Mouse (Mus musculus): ENCODE results near the gene Gm49336.

Gene Gm49336

DNA sequence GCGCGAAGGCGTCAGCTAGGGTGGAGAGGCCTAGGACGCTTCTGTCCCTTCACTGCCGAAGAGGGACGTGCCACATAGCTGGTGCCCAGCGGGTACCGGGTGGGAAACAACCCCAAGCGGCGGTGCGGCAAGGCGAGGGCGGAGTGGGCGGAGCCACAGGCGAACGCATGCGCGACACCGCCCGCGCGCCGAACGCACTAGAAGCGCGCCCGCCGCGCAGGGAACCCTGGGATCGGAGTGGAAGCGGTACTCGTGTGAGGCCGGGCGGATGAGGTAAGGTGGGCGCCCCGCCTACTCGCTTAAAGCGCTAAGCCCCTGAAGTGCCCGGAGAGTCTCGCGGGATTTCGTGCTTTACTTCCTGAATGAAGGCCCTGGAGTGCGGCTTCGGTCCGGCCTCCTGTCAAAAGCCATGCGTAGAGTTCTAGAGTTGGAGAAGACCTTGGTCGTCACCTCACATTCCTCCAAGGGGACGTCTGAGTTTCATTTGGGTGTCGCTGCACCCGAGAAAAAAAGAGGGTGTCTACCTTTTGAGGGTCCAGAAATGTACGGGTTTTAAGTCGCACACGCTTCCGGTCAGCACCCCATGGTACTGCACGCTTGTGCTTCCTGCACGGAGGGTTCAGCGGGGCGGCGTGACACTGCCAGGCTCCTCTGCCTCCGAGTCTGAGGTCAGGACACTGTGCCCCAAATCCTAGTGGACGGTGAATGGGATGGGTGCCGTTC lies at the start of gene Gm49336, which contains the start of gene Nupl1:
Gene Gm49336, minus strand, starts transcription at position 227 of the 723 bp plus-strand sequence.
Gene Nupl1, minus strand, starts transcription at position 151 of the 723 bp plus-strand sequence.
- peak; percentile 94 for DNase-seq (ENCODE audit: extremely low spot score)

DNA sequence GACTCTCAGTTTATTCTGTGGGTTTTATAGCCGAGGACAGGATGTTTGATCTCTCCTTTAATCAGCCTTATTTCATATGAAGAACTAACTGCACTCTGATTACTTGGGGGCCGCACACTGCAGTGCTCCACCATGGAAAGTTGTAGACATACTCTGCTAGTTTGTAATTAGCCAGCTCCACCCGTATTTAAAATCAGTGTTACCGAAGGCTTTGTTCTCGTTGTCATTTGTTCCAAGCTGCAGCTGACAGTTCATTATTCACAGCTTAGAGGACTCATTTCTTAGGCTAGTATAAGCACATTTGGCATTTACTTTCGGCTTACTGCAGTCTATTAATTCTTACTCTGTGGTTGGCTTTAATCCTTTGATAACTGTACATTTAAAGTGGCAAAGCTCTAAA lies 49.7 kb upstream of the Gm49336 start:
- DNase-seq (ENCODE audit: extremely low spot score) = no peak

GRCm38 (mm10) chr14:60300224-60300991 lies 49.1 kb upstream of the Gm49336 start:
- DNase-seq (ENCODE audit: extremely low spot score) = no peak

DNA sequence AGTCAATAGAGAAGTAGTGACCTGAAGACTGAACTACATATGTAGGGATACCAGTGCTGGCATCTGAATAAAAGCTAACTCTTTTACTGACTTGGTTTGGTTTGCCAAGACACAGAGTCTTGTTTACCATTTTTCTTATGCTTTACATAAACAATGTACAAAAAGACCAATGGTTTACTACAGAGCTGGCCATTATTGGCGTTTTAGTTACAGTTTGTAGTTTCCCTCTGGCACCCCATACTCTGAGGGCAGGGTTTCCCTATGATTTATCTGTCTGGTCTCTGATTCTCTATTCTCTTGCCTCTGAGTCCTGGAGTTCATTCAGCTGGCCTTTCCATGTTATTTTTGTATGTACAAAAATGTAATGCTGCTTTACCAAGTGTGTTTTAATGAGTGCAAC lies 44.2 kb upstream of the Gm49336 start:
- DNase-seq (ENCODE audit: extremely low spot score) = no peak

DNA sequence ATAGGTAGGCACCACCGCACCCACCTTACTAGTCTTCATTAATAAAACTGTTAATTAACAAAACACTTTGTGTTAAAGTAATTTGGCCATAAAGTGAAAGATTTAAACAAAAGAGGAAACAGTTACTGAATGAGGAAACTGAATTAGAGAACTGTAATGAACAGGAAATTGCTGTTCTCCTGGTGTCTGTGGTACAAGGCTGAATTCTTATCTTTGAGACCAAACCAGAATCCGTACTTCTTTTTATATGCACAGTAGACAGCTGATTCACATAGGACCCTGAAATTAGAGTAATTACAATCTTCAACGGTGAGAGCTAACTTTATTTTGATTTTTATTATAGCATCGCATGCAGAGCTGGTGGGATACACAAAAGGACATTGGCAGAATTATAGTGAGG lies 39.1 kb upstream of the Gm49336 start:
- DNase-seq (ENCODE audit: extremely low spot score) = no peak

- DNase-seq (ENCODE audit: extremely low spot score) = no peak
These were observed 35.0 kb upstream of the Gm49336 start for GRCm38 (mm10) chr14:60286194-60286863.

DNA sequence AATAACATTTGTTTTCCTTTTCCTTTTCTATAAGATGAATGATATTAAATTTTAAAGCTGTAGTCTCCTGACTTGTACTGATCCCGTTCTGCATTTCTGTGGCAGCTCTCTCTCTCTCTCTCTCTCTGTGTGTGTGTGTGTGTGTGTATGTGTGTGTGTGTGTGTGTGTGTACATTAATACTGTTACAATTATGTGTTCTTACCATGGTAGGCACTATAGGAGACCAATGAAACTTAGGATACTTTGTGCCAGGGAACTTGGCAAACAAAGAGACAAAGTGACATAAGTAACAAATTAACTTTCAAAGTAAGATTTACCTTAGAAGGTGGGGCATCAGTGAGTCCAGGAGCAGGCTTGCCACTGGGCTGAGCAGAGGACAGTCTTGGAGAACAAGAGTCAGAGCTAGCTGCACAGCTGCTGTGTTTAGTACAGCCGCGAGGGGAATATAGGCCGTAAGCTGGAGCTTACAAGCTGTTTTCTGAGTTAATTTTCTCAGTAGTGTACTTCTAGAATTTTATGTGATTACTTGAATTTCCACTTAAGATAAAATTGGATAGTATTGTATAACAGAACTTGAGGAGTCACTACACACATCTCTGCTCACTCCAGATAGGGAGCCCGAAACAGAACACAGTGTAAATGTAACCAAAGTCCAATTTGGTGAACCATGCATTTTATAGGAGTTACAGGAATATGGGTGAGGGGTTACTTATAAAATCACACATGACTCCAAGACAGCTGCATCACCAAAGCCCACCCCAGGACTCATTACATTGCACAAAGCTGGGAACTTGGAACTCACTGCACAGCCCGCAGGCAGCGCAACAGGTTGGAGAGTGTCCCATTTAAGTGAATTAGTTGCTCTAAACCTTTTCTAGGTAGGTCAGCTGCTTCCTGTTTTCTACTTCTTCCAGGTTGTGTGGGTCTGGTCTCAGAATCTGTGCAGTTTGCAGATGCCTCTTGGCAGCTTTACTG lies 24.3 kb upstream of the Gm49336 start:
- no peak for DNase-seq (ENCODE audit: extremely low spot score)

- no peak for DNase-seq (ENCODE audit: extremely low spot score)
These were observed 22.0 kb upstream of the Gm49336 start for GRCm38 (mm10) chr14:60273346-60273745.

DNA sequence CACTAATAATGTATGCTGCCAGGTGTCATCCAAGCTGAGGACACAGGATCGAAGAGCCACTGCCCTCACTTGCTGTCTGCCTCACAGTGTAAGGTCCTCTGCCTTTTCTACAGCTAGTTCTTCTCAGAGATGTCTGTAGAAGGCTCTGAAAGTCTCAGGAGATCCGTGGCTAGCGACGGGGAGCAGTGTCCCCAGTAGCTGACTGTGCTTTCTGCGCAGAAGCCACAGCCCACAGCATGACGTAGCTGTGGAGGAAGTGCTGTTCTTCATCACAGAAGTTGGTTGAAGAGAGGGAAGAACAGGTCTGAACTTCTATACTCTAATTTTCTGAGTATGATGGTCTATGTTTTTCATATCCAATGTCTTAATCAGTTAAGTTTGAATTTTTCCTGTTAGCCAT lies 18.0 kb upstream of the Gm49336 start:
- DNase-seq (ENCODE audit: extremely low spot score) = no peak

DNA sequence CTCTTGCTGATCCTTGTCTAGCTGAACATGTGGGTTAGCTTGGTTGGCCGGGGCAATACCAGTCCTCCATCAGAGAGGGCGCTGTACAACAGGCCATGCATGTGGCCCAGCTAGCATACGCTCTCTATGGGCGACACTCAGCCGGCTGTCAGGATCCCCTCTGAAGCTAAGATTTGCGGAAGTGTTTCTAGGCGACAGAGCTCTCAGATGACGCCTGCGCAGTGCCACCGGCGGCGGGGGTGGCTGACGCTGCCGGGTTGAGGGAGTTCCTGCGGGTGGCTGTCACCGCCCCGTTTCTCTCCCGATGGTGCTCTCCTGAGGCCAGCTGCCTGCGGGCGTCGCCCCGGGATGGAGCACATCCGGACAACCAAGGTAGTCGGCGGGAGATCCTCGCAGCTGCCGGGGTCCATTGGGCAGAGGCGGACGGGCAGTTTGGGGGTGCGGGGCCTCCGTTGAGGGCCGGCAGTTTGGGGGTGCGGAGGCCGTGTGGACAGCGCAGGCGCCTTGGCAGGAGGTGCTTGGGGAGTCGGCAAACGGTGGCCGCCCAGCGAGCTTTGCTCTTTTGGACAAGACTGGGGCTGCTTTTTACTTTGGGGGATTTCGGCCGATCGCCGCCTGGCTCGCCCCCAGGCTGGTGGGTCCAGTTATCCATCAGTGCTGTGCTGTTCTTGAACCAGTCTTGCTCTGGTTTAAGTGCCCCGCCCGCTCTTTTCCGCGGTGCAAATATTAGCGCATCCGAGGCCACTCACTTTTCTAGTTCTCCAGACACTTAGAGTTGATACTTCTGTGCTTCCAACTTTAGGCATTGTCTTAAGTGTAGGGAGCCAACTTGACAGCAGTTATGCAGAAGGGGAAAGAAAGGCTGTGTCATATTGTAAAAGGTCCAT lies 13.9 kb upstream of the Gm49336 start, which contains the start of gene Mtmr6:
Gene Mtmr6, plus strand, starts transcription at position 239 of the 887 bp plus-strand sequence.
- peak; percentile 97 for DNase-seq (ENCODE audit: extremely low spot score)

GRCm38 (mm10) chr14:60262316-60262715 lies 11.0 kb upstream of the Gm49336 start:
- DNase-seq (ENCODE audit: extremely low spot score) = no peak

DNA sequence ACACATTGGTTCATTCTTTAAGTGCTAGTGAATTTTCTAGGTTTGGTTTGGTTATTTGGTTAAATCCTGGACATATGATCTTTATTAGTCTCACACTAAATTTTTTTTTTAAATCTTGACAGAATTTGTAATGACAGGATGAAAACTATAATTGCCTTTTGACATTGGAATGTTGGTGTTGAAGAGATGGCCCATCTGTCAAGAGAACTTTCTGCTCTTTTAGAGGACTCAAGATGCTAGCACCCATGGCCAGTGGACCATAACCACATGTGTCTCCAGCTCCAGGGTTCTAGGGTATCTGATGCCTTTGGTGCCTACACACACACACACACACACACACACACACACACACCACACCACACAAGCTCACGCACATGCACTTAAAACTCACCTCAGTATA lies 6.5 kb upstream of the Gm49336 start:
- no peak for DNase-seq (ENCODE audit: extremely low spot score)

DNA sequence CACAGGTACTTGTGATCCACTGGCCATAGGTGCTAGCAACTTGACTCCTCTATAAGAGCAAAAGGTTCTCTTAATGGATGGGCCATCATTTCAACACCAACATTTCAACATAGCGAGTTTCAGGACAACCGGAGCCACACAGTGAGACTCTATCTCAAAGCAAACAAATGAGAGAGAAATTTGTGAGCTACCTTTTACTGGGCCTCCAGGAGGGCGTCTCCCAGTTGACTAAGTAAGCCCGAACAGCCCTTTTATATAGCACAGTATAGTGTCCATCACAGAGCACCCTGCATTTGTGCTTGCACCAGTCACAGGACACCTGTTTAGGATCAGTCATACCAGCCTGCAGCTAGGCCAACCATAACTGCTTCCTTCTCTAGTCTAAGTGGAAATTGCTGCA lies 5.8 kb upstream of the Gm49336 start:
- no peak for DNase-seq (ENCODE audit: extremely low spot score)

GRCm38 (mm10) chr14:60256356-60256755 lies 5.0 kb upstream of the Gm49336 start:
- peak; percentile 18 for DNase-seq (ENCODE audit: extremely low spot score)

DNA sequence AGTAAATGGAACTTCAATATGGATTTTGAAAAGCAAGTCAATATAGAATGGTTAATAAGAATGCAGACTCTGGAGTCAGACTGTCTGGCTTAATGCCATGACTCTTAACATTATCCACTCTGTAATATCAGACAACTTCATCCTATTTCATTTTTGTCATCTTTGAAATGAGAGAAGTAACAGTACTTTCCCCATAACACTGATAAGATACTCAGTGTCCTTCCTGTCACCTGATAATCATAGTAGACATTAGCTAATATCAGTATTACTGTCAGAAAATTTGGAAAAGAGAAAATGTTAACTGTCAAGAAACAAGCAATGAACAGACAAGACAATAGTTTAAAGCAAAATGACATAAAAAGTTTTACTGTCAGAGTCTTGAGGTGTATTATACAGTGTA lies 3.5 kb upstream of the Gm49336 start:
- no peak for DNase-seq (ENCODE audit: extremely low spot score)

DNA sequence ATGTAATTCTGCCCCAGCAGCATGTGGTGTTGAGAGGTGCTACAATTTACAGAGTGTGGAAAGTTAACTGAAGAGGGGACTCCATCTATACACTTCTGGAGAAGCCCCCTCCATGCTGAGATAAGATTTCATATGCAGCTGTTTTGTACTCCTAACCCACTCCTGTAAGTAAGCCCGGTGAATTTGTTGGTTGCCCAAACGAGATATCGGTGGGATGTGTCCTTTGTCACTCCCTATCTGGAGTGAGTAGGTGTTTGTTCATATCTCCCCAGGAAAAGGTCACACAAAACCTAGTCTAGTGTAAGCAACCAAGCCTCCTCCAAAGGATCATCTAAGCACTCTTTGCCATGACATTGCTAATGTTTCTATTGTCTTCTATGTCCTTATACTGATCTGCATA lies 2.2 kb upstream of the Gm49336 start:
- no peak for DNase-seq (ENCODE audit: extremely low spot score)

DNA sequence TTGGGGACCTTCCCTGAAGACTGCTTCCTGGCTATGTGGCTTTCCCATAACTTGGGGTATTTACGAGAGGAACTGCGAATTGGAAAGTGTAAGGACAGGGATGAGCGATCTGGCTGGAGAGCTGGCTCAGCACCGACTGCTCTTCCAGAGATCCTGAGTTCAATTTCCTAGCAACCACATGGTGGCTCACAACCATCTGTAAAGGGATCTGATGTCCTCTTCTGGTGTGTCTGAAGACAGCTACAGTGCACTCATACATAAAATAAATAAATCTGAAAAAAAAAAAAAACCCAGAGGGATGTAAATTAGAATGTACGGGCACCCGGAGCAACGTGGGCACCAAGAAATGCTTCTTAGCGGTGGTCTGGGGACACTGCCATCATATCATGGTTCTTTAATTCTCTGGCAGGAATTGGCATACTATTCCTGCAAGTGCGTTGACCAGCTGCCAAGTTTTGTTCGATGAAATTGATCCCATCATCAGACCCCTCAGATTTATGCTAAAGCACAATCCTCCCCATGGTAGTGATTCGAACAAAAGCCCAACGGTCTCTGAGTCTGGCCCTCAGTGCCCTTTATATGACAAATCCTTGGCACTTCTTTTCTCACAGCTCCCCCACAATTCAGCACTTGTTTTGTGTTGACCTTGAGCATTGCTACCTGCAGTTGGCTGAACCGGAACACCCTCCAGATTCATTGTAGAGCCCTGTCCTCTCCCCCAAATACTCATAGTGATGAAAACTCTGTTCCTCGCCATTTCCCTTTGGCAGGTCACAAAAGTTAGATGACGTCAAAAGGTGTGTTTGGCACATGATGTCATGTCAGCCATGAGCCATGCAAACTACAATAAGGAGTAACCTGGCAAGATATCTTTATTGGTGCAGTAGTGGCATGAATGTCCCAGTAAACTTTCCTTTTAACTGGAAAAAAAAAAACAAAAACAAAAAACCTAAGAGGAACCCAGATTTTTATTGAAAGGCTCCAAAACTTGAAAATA lies 995 bp upstream of the Gm49336 start:
- DNase-seq (ENCODE audit: extremely low spot score) = peak; percentile 7

DNA sequence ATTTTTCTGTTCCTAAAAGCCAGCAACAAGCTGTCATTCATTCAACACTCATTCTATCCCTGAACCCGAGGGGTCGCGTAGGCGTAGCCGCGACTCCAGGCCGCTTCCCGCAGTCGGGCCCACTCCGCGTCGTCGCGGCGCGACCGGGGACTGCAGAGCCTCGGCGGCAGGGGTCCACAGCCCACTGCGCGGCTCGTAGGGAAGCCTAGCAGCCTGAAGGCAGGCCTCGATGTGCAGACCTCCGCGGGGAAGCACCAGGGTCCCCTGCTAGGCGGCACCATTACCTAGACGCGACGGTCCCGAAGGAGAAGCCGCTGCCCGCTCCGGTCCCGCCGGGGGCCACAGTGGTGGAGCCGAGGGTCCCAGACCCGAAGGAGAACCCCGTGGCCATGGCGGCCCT lies 428 bp downstream of the Gm49336 start:
- DNase-seq (ENCODE audit: extremely low spot score) = no peak

DNA sequence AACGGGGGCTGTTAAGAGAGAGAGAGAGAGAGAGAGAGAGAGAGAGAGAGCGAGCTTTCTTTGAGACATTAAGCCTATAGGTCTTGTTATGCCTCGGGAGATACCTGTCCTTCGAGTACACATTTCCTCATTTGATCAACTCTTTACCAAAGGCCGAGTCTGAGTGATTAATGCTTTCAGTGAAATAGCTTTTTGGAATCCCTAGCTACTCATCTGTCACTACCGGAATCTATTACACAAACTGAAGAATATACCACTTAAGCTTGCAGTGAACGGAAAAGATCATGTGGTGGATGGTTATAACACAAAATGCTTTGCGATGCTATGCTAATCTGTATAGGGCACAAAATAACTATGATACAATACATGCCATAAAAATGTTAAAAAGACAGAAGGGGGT lies 941 bp downstream of the Gm49336 start:
- no peak for DNase-seq (ENCODE audit: extremely low spot score)

All from embryo, embryonic 9.5 days (tissue).